Mouse (Mus musculus) central nervous system, embryonic 18 days (tissue): Measurements from ENCODE around the gene Gm10750. TPM values are rescaled to one million over a fixed set of nuclear protein-coding genes. Genes with fewer than 3 reads are reported as not detected.

Experiments used
- polyA plus RNA-seq: library from polyadenylated mRNA; depleted of rRNA; stranded (reverse); fragments of >200 nt; gene quantifications from 2 replicates; pipeline ENCODE4 v1.2.3, GENCODE M21; 2012; rRNA removed

Gm10750 gene
- not detected in 2 replicates for polyA plus RNA-seq

GRCm38 (mm10) chr2:149017137-149017536 lies at the start of gene Gm10750:
Gene Gm10750, minus strand, starts transcription at chr2:149017237.

GRCm38 (mm10) chr2:149003151-149003550 lies 13.9 kb downstream of the Gm10750 start, which contains the start of gene Gm1330:
Gene Gm1330, minus strand, starts transcription at chr2:149003251.

Other genes starting within 250 kb of the Gm10750 start
- gene Cst11, start 245.7 kb downstream of the Gm10750 start, polyA plus RNA-seq = not detected in 2 replicates
- gene 8030411F24Rik, start 235.2 kb downstream of the Gm10750 start, polyA plus RNA-seq = not detected in 2 replicates
- gene Cst12, start 227.9 kb downstream of the Gm10750 start, polyA plus RNA-seq = 0.16 and 0.25 TPM in 2 replicates
- gene Cst8, start 218.5 kb downstream of the Gm10750 start, polyA plus RNA-seq = not detected in 2 replicates
- not detected in 2 replicates for gene Cst13, start 197.2 kb downstream of the Gm10750 start, polyA plus RNA-seq
- gene Cst9, start 182.1 kb downstream of the Gm10750 start, polyA plus RNA-seq = not detected in 2 replicates
- gene 9230104L09Rik, start 152.2 kb downstream of the Gm10750 start, polyA plus RNA-seq = not detected in 2 replicates
- 687 and 831 TPM in 2 replicates for gene Cst3, start 141.5 kb downstream of the Gm10750 start, polyA plus RNA-seq
- not detected in 2 replicates for gene Gm1330, start 14.0 kb downstream of the Gm10750 start, polyA plus RNA-seq